Mouse (Mus musculus) ES-E14 (cell line): Measurements from ENCODE around the gene Msto1. TPM values are rescaled to one million over a fixed set of nuclear protein-coding genes. Genes with fewer than 3 reads are reported as not detected.

Experiments
- DNase-seq: peaks from one replicate; pipeline ENCODE4 v3.0.0-alpha.2; 2013; ENCODE audit warnings: low read depth, low spot score
- H3K27ac ChIP-seq: 2 replicates; pipeline ENCODE4 v1.5.1; 2012; ENCODE audit warnings: low read depth, mild to moderate bottlenecking, low read length, moderate library complexity, mixed read lengths; ENCODE audit not compliant: poor library complexity, insufficient read depth, severe bottlenecking
- H3K36me3 ChIP-seq: 2 replicates; pipeline ENCODE4 v1.6.1; 2012; ENCODE audit warnings: mild to moderate bottlenecking, low read length, moderate library complexity, mixed read lengths; ENCODE audit not compliant: control insufficient read depth, poor library complexity, insufficient read depth, severe bottlenecking
- H3K4me1 ChIP-seq, 2 experiments: fragments of 150-350 bp in 1 of 2; sonication (generic) in 1 of 2; 2 replicates each; pipeline ENCODE4 v1.6.1; 2012; ENCODE audit warnings: low read length in 2 of 2, mild to moderate bottlenecking in 1 of 2, mixed read lengths in 1 of 2; ENCODE audit not compliant: control insufficient read depth in 2 of 2, insufficient read depth in 2 of 2, poor library complexity in 1 of 2
- H3K4me3 ChIP-seq, 2 experiments: fragments of 150-350 bp in 1 of 2; sonication (generic) in 1 of 2; 2 replicates each; pipeline ENCODE4 v1.5.1; 2012; ENCODE audit warnings: low read length in 2 of 2, low read depth in 1 of 2, mild to moderate bottlenecking in 1 of 2, mixed read lengths in 1 of 2; ENCODE audit not compliant: insufficient read depth in 1 of 2, poor library complexity in 1 of 2, severe bottlenecking in 1 of 2
- H3K9ac ChIP-seq: 2 replicates; pipeline ENCODE4 v1.6.1; 2012; ENCODE audit warnings: low read depth, mild to moderate bottlenecking, low read length, mixed read lengths; ENCODE audit not compliant: poor library complexity, insufficient read depth, severe bottlenecking
- H3K9me3 ChIP-seq: fragments of 150-350 bp; sonication (generic); 2 replicates; pipeline ENCODE4 v1.6.1; 2012; ENCODE audit warnings: low read depth, mild to moderate bottlenecking, low read length; ENCODE audit not compliant: control insufficient read depth, insufficient read depth
- CHD2 ChIP-seq: IDR thresholded peaks from 2 replicates; pipeline ENCODE4 v1.6.1; 2014; ENCODE audit warnings: mild to moderate bottlenecking, low read depth, low read length, inconsistent platforms
- HCFC1 ChIP-seq: IDR thresholded peaks from 2 replicates; pipeline ENCODE4 v1.6.1; 2012; ENCODE audit warnings: low read length, inconsistent platforms, borderline replicate concordance; ENCODE audit not compliant: insufficient read depth
- MAFK ChIP-seq: IDR thresholded peaks from 2 replicates; pipeline ENCODE4 v1.6.1; 2014; ENCODE audit warnings: mild to moderate bottlenecking, low read depth, low read length, inconsistent platforms; ENCODE audit not compliant: insufficient read depth
- ZC3H11A ChIP-seq: IDR thresholded peaks from 2 replicates; pipeline ENCODE4 v1.6.1; 2012; ENCODE audit warnings: low read depth, mild to moderate bottlenecking, inconsistent platforms, low read length, borderline replicate concordance
- ZNF384 ChIP-seq: IDR thresholded peaks from 2 replicates; pipeline ENCODE4 v1.6.1; 2012; ENCODE audit warnings: low read depth, low read length, inconsistent platforms
- in situ Hi-C, 2 experiments: fragments of 600-800 bp; cut with MboI; formaldehyde crosslinking; loops; one replicate each; pipeline ENCODE4 v1.15.1; 2025; ENCODE audit warnings: low sequenced_read_pairs in 2 of 2, inconsistent platforms in 1 of 2; ENCODE audit not compliant: unreplicated experiment in 2 of 2
- total RNA-seq: library from RNA; depleted of rRNA; stranded (reverse); fragments of 300-350 nt; gene quantifications from 2 replicates; pipeline ENCODE4 v1.2.3, GENCODE M21; 2012

The Msto1 gene
- total RNA-seq, 1 experiment: 78.3 TPM

GRCm38 (mm10) chr3:88942316-88942880 is 28.6 kb upstream of the Msto1 start:
- DNase-seq: no peak
- in situ Hi-C loops: no loop called here
- TF ChIP-seq CHD2: no peak
- TF ChIP-seq HCFC1: no peak
- no peak for TF ChIP-seq ZNF384
- no peak for TF ChIP-seq MAFK
- TF ChIP-seq ZC3H11A: no peak
- Histone ChIP-seq H3K36me3 (peaks cover 21% of the 10 kb centered on the region), H3K4me1 (no peaks in the 10 kb centered on the region), H3K9me3 (no peaks in the 10 kb centered on the region), H3K9ac (no peak overlapping the region), H3K27ac (no peak overlapping the region), H3K4me3 (no peak overlapping the region)

- TF ChIP-seq CHD2: no peak
- TF ChIP-seq ZNF384: no peak
- peak; percentile 44; the same call in 1 of the 2 replicates for TF ChIP-seq MAFK
- no peak for TF ChIP-seq ZC3H11A
- Histone ChIP-seq H3K9me3 (no peaks in the 10 kb centered on the region), H3K36me3 (peaks cover 21% of the 10 kb centered on the region), H3K27ac (no peak overlapping the region), H3K4me3 (no peak overlapping the region), H3K9ac (no peak overlapping the region), H3K4me1 (no peaks in the 10 kb centered on the region)
- in situ Hi-C loops: no loop called here
- peak; percentile 45 for DNase-seq
These were observed 25.9 kb upstream of the Msto1 start for GRCm38 (mm10) chr3:88939749-88940148.

GRCm38 (mm10) chr3:88939071-88939470 is 25.3 kb upstream of the Msto1 start:
- peaks cover 21% of the 10 kb centered on the region for H3K36me3 ChIP-seq
- H3K9me3 ChIP-seq: no peaks in the 10 kb centered on the region
- peak; percentile 9 for DNase-seq
- H3K9ac ChIP-seq: no peak overlapping the region
- TF ChIP-seq ZNF384 (no peak), CHD2 (no peak), HCFC1 (no peak), ZC3H11A (no peak), MAFK (no peak)
- in situ Hi-C loops: no loop called here
- no peak overlapping the region for H3K4me3 ChIP-seq
- no peak overlapping the region for H3K27ac ChIP-seq
- H3K4me1 ChIP-seq: no peaks in the 10 kb centered on the region

- Histone ChIP-seq H3K4me3 (no peak overlapping the region), H3K4me1 (no peaks in the 10 kb centered on the region), H3K27ac (no peak overlapping the region), H3K9me3 (no peaks in the 10 kb centered on the region), H3K9ac (no peak overlapping the region), H3K36me3 (peaks cover 40% of the 10 kb centered on the region)
- no peak for DNase-seq
- no peak for TF ChIP-seq ZNF384
- TF ChIP-seq CHD2: no peak
- TF ChIP-seq MAFK: no peak
- no peak for TF ChIP-seq HCFC1
- TF ChIP-seq ZC3H11A: no peak
- in situ Hi-C loops: no loop called here
These were observed 15.7 kb upstream of the Msto1 start for GRCm38 (mm10) chr3:88929501-88929900.

GRCm38 (mm10) chr3:88925651-88926050 is 11.9 kb upstream of the Msto1 start:
- H3K27ac ChIP-seq: no peak overlapping the region
- H3K9me3 ChIP-seq: no peaks in the 10 kb centered on the region
- no peak for DNase-seq
- in situ Hi-C loops: no loop called here
- peaks cover 53% of the 10 kb centered on the region for H3K36me3 ChIP-seq
- H3K9ac ChIP-seq: no peak overlapping the region
- H3K4me1 ChIP-seq: no peaks in the 10 kb centered on the region
- no peak overlapping the region for H3K4me3 ChIP-seq
- TF ChIP-seq MAFK (no peak), ZNF384 (0 out of 2 replicates have a peak, but pooled peaks have one; percentile 26), ZC3H11A (no peak), HCFC1 (no peak), CHD2 (no peak)
